Mouse (Mus musculus) intestine, postnatal 0 days (tissue): ENCODE measurements around the gene Ogfod1. TPM values are rescaled to one million over a fixed set of nuclear protein-coding genes. Genes with fewer than 3 reads are reported as not detected.
"Not testable (repeated sequence)": the region's sequence is repeated elsewhere in the genome, so short reads cannot be mapped to it uniquely, and the experiment has no call there.

Experiments used
- ATAC-seq: fragments of 200-750 bp; cut with Nextera tagmentation; 2 replicates; pipeline ENCODE4 v1.8.0; 2017; ENCODE audit warnings: mild to moderate bottlenecking, moderate TSS enrichment, moderate library complexity
- H3K27ac ChIP-seq: fragments of 300-500 bp; sonication (generic); 2 replicates; pipeline ENCODE4 v1.5.1; 2014; ENCODE audit warnings: mild to moderate bottlenecking, low read depth, low read length, moderate library complexity
- H3K27me3 ChIP-seq: fragments of 300-500 bp; sonication (generic); replicated peaks from 2 replicates; pipeline ENCODE4 v1.6.1; 2014; ENCODE audit warnings: low read length, mixed read lengths; ENCODE audit not compliant: control insufficient read depth, insufficient read depth
- H3K36me3 ChIP-seq: fragments of 300-500 bp; sonication (generic); 2 replicates; pipeline ENCODE4 v1.6.1; 2014; ENCODE audit warnings: mild to moderate bottlenecking, moderate library complexity; ENCODE audit not compliant: control insufficient read depth, insufficient read depth
- H3K4me1 ChIP-seq: fragments of 300-500 bp; sonication (generic); replicated peaks from 2 replicates; pipeline ENCODE4 v1.6.1; 2014; ENCODE audit warnings: antibody characterized with exemption, low read length, mixed read lengths; ENCODE audit not compliant: control insufficient read depth, insufficient read depth
- H3K4me2 ChIP-seq: fragments of 300-500 bp; sonication (generic); replicated peaks from 2 replicates; pipeline ENCODE4 v1.6.1; 2014; ENCODE audit warnings: low read depth, mild to moderate bottlenecking, moderate library complexity
- H3K4me3 ChIP-seq: fragments of 300-500 bp; sonication (generic); 2 replicates; pipeline ENCODE4 v1.5.1; 2014; ENCODE audit warnings: low read depth, low read length
- H3K9ac ChIP-seq: fragments of 300-500 bp; sonication (generic); 2 replicates; pipeline ENCODE4 v1.6.1; 2014; ENCODE audit warnings: mild to moderate bottlenecking, low read depth, low read length
- H3K9me3 ChIP-seq: fragments of 300-500 bp; sonication (generic); 2 replicates; pipeline ENCODE4 v1.6.1; 2016; ENCODE audit warnings: mixed run types; ENCODE audit not compliant: control insufficient read depth
- CTCF ChIP-seq: sonication (generic); IDR thresholded peaks from 2 replicates; pipeline ENCODE4 v1.5.1; 2016; ENCODE audit warnings: low read depth, mild to moderate bottlenecking, control low read depth, antibody characterized with exemption, moderate library complexity
- WGBS: fragments of 180-500 bp; shearing (Covaris S2); extraction: QIAGEN DNeasy Blood & Tissue Kit; methylation state at CpG from one replicate; pipeline ENCODE4 v1.1.7; 2014; 5-methylcytosine and 5-hydroxymethylcytosine counted together
- polyA plus RNA-seq: library from polyadenylated mRNA; unstranded; fragments of >200 nt; fragmentation: Nextera tagmentation; extraction: Ambion mirVana; gene quantifications from 2 replicates; pipeline ENCODE4 v1.2.1, GENCODE M21; 2015

The Ogfod1 gene
- polyA plus RNA-seq, 1 experiment from 2014 or later = 5.2 TPM

DNA sequence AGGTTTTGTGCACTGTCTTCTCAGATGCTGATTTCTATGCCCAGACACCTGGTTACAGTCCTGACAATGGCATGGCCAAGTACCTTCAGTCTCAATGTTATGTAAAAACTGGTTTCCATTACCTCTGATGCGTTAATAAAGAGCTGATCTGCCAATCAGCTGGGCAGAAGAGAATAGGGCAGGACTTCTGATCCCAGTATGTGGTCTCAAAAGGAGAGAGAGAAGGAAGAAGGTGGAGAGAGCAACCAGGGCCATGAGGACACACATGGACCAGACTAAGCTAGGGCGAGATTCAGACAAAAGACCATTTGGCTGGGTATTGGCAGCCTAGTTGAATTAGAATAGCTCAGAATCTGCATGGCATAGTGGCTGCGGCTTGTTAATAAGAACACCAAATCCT lies 3.4 kb upstream of the Ogfod1 start:
- no peak overlapping the region for H3K9ac ChIP-seq
- no peak for TF ChIP-seq CTCF

GRCm38 (mm10) chr8:94035200-94035599 lies 1.8 kb upstream of the Ogfod1 start:
- TF ChIP-seq CTCF = no peak
- Histone ChIP-seq H3K4me2 (peak overlapping the region; percentile 24), H3K27me3 (no peaks in the 10 kb centered on the region), H3K9ac (no peak overlapping the region), H3K4me1 (no peaks in the 10 kb centered on the region), H3K9me3 (no peaks in the 10 kb centered on the region), H3K36me3 (no peaks in the 10 kb centered on the region; the same call in 1 of the 2 replicates), H3K4me3 (no peak overlapping the region), H3K27ac (no peak overlapping the region)
- no peak for ATAC-seq
- 43% methylated on average over 5 of the region's 5 CpGs for WGBS

More for the DNA sequence above, 3.4 kb upstream of the Ogfod1 start:
- H3K36me3 ChIP-seq = peaks cover 7% of the 10 kb centered on the region
- 83% methylated on average over 3 of the region's 3 CpGs for WGBS
- no peaks in the 10 kb centered on the region for H3K9me3 ChIP-seq
- ATAC-seq = no peak
- H3K4me3 ChIP-seq = no peak overlapping the region
- H3K4me1 ChIP-seq = no peaks in the 10 kb centered on the region
- no peak overlapping the region for H3K27ac ChIP-seq
- H3K27me3 ChIP-seq = no peaks in the 10 kb centered on the region
- no peak overlapping the region for H3K4me2 ChIP-seq

DNA sequence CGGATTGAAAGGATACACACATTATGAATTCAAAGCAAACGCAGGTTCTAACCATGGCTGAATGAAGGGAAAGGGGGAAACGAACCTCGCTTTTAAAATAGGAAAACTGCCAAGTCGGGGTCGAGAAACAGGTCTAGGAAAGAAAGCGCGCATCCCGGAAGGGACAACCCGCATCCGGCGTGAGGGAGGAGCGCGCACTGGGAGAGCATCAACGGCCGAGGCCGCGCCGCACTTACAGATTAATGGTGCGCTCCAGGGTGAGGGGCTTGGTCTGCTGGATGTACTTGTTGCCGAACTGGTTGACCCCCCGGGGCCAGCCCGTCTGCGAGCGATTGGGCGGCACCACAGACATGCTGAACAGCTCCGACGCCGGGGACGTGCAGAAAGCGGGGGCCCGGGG lies 457 bp upstream of the Ogfod1 start:
- H3K4me2 ChIP-seq = peak overlapping the region; percentile 63
- H3K4me3 ChIP-seq = peak overlapping the region; percentile 73
- not testable (repeated sequence) for H3K36me3 ChIP-seq, H3K27me3 ChIP-seq, H3K4me1 ChIP-seq, H3K9me3 ChIP-seq
- peak overlapping the region; percentile 63 for H3K27ac ChIP-seq
- WGBS = under 1% methylated on average over 25 of the region's 32 CpGs
- peak overlapping the region; percentile 56 for H3K9ac ChIP-seq
- ATAC-seq = peak; percentile 82

- ATAC-seq = no peak
- Histone ChIP-seq H3K4me1 (no peaks in the 10 kb centered on the region), H3K27ac (0 out of 2 replicates have a peak overlapping the region, but pooled peaks have one; percentile 63), H3K36me3 (no peaks in the 10 kb centered on the region), H3K4me3 (peak overlapping the region; percentile 73), H3K27me3 (no peaks in the 10 kb centered on the region), H3K9ac (peak overlapping the region; percentile 66; the same call in 1 of the 2 replicates), H3K9me3 (no peaks in the 10 kb centered on the region), H3K4me2 (peak overlapping the region; percentile 78)
- TF ChIP-seq CTCF = no peak
- WGBS = 5% methylated on average over 15 of the region's 15 CpGs
Measured at GRCm38 (mm10) chr8:94037806-94038205, 808 bp downstream of the Ogfod1 start.

DNA sequence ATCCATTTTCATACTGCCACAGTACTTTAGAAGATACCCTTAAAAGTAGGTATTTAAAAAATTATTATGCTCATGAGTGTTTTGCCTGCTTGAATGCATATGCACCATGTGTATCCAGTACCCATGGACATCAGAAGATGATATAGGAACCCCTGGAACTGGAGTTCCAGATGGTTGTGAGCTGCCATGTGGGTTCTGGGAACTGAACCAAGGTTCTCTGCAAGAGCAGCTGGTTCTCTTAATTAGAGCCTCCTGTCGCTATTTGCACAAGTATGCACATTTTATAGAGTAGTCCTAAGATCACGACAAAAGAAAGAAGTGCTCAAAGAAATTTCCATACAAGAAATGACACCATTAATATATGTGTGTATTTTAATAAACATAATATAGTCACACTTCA lies 10.8 kb downstream of the Ogfod1 start:
- Histone ChIP-seq H3K9ac (no peak overlapping the region), H3K4me3 (no peak overlapping the region), H3K27ac (no peak overlapping the region), H3K9me3 (no peaks in the 10 kb centered on the region), H3K27me3 (no peaks in the 10 kb centered on the region), H3K4me2 (no peak overlapping the region), H3K4me1 (no peaks in the 10 kb centered on the region), H3K36me3 (peaks cover 3% of the 10 kb centered on the region)
- ATAC-seq = no peak
- 67% methylated on average over 2 of the region's 2 CpGs for WGBS
- no peak for TF ChIP-seq CTCF

GRCm38 (mm10) chr8:94052696-94053095 lies 15.7 kb downstream of the Ogfod1 start:
- Histone ChIP-seq H3K36me3 (peaks cover 37% of the 10 kb centered on the region), H3K4me2 (no peak overlapping the region), H3K27ac (no peak overlapping the region), H3K4me1 (no peaks in the 10 kb centered on the region), H3K9me3 (no peaks in the 10 kb centered on the region), H3K9ac (no peak overlapping the region), H3K4me3 (no peak overlapping the region), H3K27me3 (no peaks in the 10 kb centered on the region)
- WGBS = 89% methylated on average over 12 of the region's 12 CpGs
- no peak for TF ChIP-seq CTCF
- no peak for ATAC-seq
